ENCODE assay signal across 10 mouse cellular contexts in the genomic region with DNA sequence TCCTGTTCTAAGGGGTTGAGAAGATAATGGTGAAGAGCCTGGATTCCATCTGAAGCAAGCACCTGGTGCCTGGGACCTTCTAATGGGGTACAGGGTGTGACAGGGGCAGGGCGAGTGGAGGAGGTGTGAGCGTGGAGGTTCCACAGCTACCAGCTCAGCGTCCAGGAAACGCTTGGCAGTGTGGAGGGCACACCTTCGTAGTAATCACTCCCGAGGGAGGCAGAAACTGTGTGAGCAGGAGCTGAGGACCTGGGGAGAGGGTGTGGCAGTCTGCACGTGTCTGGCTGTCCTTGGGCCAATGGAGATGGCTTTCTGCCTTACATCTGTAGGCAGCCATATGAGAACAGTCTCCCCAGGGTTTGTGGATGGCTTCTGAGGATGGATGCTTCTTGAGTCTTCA. TPM values are rescaled to one million over a fixed set of nuclear protein-coding genes. Genes with fewer than 3 reads are reported as not detected.
DNase-seq lines count a peak whose midpoint lies in the region; ATAC-seq lines count a peak whose summit lies in the region.
"Had no signal": no experiment of that assay in that cellular context is flagged by ENCODE, and none has a peak within 500 bp of the region (broad histone marks: within the 10 kb centered on the region; RNA-seq: fewer than 3 reads in every experiment).

No protein-coding gene starts in this region.

- peaks cover 54% of the 10 kb centered on the region for H3K36me3 ChIP-seq in heart, embryonic 10.5 days
- peaks cover 45% of the 10 kb centered on the region for H3K36me3 ChIP-seq in hindbrain, embryonic 10.5 days
- H3K36me3 ChIP-seq in midbrain, embryonic 12.5 days = peaks cover 37% of the 10 kb centered on the region

- H3K4me3 ChIP-seq in heart, embryonic 10.5 days = no peak overlapping the region
- peak overlapping the region; percentile 27 for H3K4me3 ChIP-seq in hindbrain, embryonic 10.5 days
- H3K4me3 ChIP-seq in midbrain, embryonic 12.5 days = peak overlapping the region; percentile 13; the same call in 1 of the 2 replicates
- H3K4me3 ChIP-seq: limb, embryonic 15.5 days had no signal

- peak overlapping the region; percentile 69; the same call in 1 of the 2 replicates for H3K27ac ChIP-seq in heart, embryonic 10.5 days
- peak overlapping the region; percentile 90 for H3K27ac ChIP-seq in hindbrain, embryonic 10.5 days
- peak overlapping the region; percentile 94 for H3K27ac ChIP-seq in midbrain, embryonic 12.5 days (replicated peaks)

- H3K27me3 ChIP-seq in heart, embryonic 10.5 days (ENCODE audit: insufficient read depth, poor library complexity, severe bottlenecking) = no peaks in the 10 kb centered on the region
- H3K27me3 ChIP-seq in hindbrain, embryonic 10.5 days (ENCODE audit: insufficient read depth, poor library complexity, severe bottlenecking) = no peaks in the 10 kb centered on the region
- H3K27me3 ChIP-seq in midbrain, embryonic 12.5 days = no peaks in the 10 kb centered on the region
- H3K27me3 ChIP-seq: limb, embryonic 15.5 days had no signal

- H3K4me1 ChIP-seq in heart, embryonic 10.5 days = peaks cover 98% of the 10 kb centered on the region
- peaks cover 99% of the 10 kb centered on the region for H3K4me1 ChIP-seq in hindbrain, embryonic 10.5 days (replicated peaks)
- peaks cover 87% of the 10 kb centered on the region for H3K4me1 ChIP-seq in midbrain, embryonic 12.5 days

- peak overlapping the region; percentile 46 for H3K4me2 ChIP-seq in midbrain, embryonic 12.5 days (replicated peaks)
- H3K4me2 ChIP-seq: limb, embryonic 15.5 days had no signal

- no peak for DNase-seq in heart, embryonic 10.5 days (ENCODE audit: low spot score)
- DNase-seq in heart, adult 8-10 months (ENCODE audit: low spot score) = no peak
- peak; percentile 70 for DNase-seq in ES-CJ7 (ENCODE audit: low read depth, low spot score)
- DNase-seq in hindbrain, embryonic 10.5 days (ENCODE audit: low spot score) = no peak
- DNase-seq in layer of hippocampus, postnatal 10 days (ENCODE audit: low spot score in 2 of 2) = no peak
- DNase-seq in thymus, postnatal 25 days = no peak
- no peak for DNase-seq in left cerebral cortex, adult 8-10 months (ENCODE audit: low spot score in 2 of 2)

- peak; percentile 45 for ATAC-seq in midbrain, embryonic 12.5 days (ENCODE audit: low FRiP score, low read depth)

- 45% methylated on average over 7 of the region's 7 CpGs for WGBS in heart, embryonic 10.5 days
- WGBS in hindbrain, embryonic 10.5 days = 60% methylated on average over 7 of the region's 7 CpGs
- 32% methylated on average over 7 of the region's 7 CpGs for whole genome bisulfite sequencing in midbrain, embryonic 12.5 days

- H3K9me3 ChIP-seq in heart, embryonic 10.5 days = no peaks in the 10 kb centered on the region
- no peaks in the 10 kb centered on the region for H3K9me3 ChIP-seq in hindbrain, embryonic 10.5 days
- H3K9me3 ChIP-seq in midbrain, embryonic 12.5 days = no peaks in the 10 kb centered on the region
- H3K9me3 ChIP-seq: limb, embryonic 15.5 days had no signal

- peak overlapping the region; percentile 40 for H3K9ac ChIP-seq in midbrain, embryonic 12.5 days (replicated peaks)
- H3K9ac ChIP-seq: limb, embryonic 15.5 days had no signal

RNA-seq across cellular contexts. Expression of gene Lasp1, which starts 14.3 kb away (rescaled TPM):
- polyA plus RNA-seq in heart, embryonic 10.5 days (2016; fragmentation: Nextera tagmentation; extraction: Ambion mirVana) = 50.8 and 65.1 TPM in 2 replicates
- total RNA-seq in heart, adult 8-10 months (2022) = 10 to 100 TPM; 20.1 to 32.0 (median 25.8) TPM
- 77.7 and 90.1 TPM in 2 replicates for polyA plus RNA-seq in hindbrain, embryonic 10.5 days (2016; fragmentation: Nextera tagmentation; extraction: Ambion mirVana)
- 102 and 106 TPM in 2 replicates for polyA plus RNA-seq in midbrain, embryonic 12.5 days (2016; fragmentation: Nextera tagmentation; extraction: Ambion mirVana)
- total RNA-seq in layer of hippocampus, postnatal 10 days (2021) = 100 to 1,000 TPM; 148 to 150 TPM
- 100 to 1,000 TPM; 138 to 169 (median 155) TPM for total RNA-seq in left cerebral cortex, adult 8-10 months (2022)

RNA-seq across cellular contexts. Expression of gene B230217C12Rik, which starts 27.5 kb away (rescaled TPM):
- 9.2 and 9.6 TPM in 2 replicates for polyA plus RNA-seq in heart, embryonic 10.5 days (2016; fragmentation: Nextera tagmentation; extraction: Ambion mirVana)
- 1 to 10 TPM in 1 of 4 experiments, under 1 TPM in 3; 0.22 to 1.7 (median 0.51) TPM for total RNA-seq in heart, adult 8-10 months (2022)
- polyA plus RNA-seq in hindbrain, embryonic 10.5 days (2016; fragmentation: Nextera tagmentation; extraction: Ambion mirVana) = 10.0 and 12.3 TPM in 2 replicates
- 14.2 and 15.8 TPM in 2 replicates for polyA plus RNA-seq in midbrain, embryonic 12.5 days (2016; fragmentation: Nextera tagmentation; extraction: Ambion mirVana)
- total RNA-seq in layer of hippocampus, postnatal 10 days (2021) = 10 to 100 TPM; 33.9 to 34.7 TPM
- 10 to 100 TPM; 73.0 to 83.2 (median 79.8) TPM for total RNA-seq in left cerebral cortex, adult 8-10 months (2022)

RNA-seq across cellular contexts. Expression of gene Rpl23, which starts 30.8 kb away (rescaled TPM):
- 387 and 414 TPM in 2 replicates for polyA plus RNA-seq in heart, embryonic 10.5 days (2016; fragmentation: Nextera tagmentation; extraction: Ambion mirVana)
- 100 to 1,000 TPM; 425 to 610 (median 521) TPM for total RNA-seq in heart, adult 8-10 months (2022)
- polyA plus RNA-seq in hindbrain, embryonic 10.5 days (2016; fragmentation: Nextera tagmentation; extraction: Ambion mirVana) = 381 and 439 TPM in 2 replicates
- 370 and 378 TPM in 2 replicates for polyA plus RNA-seq in midbrain, embryonic 12.5 days (2016; fragmentation: Nextera tagmentation; extraction: Ambion mirVana)
- 100 to 1,000 TPM; 458 to 501 TPM for total RNA-seq in layer of hippocampus, postnatal 10 days (2021)
- 100 to 1,000 TPM; 331 to 461 (median 392) TPM for total RNA-seq in left cerebral cortex, adult 8-10 months (2022)

RNA-seq across cellular contexts. Expression of gene 1700001P01Rik, which starts 37.4 kb away (rescaled TPM):
- polyA plus RNA-seq in heart, embryonic 10.5 days (2016; fragmentation: Nextera tagmentation; extraction: Ambion mirVana) = 0.30 TPM in 1 of 2 replicates, not detected in the other
- not detected for total RNA-seq in heart, adult 8-10 months (2022)
- 0.37 and 0.80 TPM in 2 replicates for polyA plus RNA-seq in hindbrain, embryonic 10.5 days (2016; fragmentation: Nextera tagmentation; extraction: Ambion mirVana)
- polyA plus RNA-seq in midbrain, embryonic 12.5 days (2016; fragmentation: Nextera tagmentation; extraction: Ambion mirVana) = 0.31 and 1.3 TPM in 2 replicates
- under 1 TPM; 0.58 to 0.85 TPM for total RNA-seq in layer of hippocampus, postnatal 10 days (2021)
- 1 to 10 TPM in 1 of 4 experiments, under 1 TPM in 2, not detected in 1; 0.65 to 1.2 (median 0.84) TPM for total RNA-seq in left cerebral cortex, adult 8-10 months (2022)
- total RNA-seq: gastrocnemius, adult 18-20 months had no signal

RNA-seq across cellular contexts. Expression of gene Cwc25, which starts 46.7 kb away (rescaled TPM):
- polyA plus RNA-seq in heart, embryonic 10.5 days (2016; fragmentation: Nextera tagmentation; extraction: Ambion mirVana) = 11.6 and 17.0 TPM in 2 replicates
- 1 to 10 TPM; 6.1 to 7.1 (median 6.3) TPM for total RNA-seq in heart, adult 8-10 months (2022)
- 19.4 and 20.6 TPM in 2 replicates for polyA plus RNA-seq in hindbrain, embryonic 10.5 days (2016; fragmentation: Nextera tagmentation; extraction: Ambion mirVana)
- 22.3 and 24.4 TPM in 2 replicates for polyA plus RNA-seq in midbrain, embryonic 12.5 days (2016; fragmentation: Nextera tagmentation; extraction: Ambion mirVana)
- 10 to 100 TPM; 19.5 to 20.6 TPM for total RNA-seq in layer of hippocampus, postnatal 10 days (2021)
- total RNA-seq in left cerebral cortex, adult 8-10 months (2022) = 10 to 100 TPM; 17.0 to 20.6 (median 19.1) TPM

Comparison
In these comparisons a context has a peak if more than half of its experiments do, and no peak if none do; other contexts are left out.
1. RNA of gene Lasp1, which starts 14.3 kb away (total RNA-seq): 138 to 169 TPM in left cerebral cortex, adult 8-10 months and 148 to 150 TPM in layer of hippocampus, postnatal 10 days; 20.1 to 32.0 TPM in heart, adult 8-10 months; every median in the first group is over 4 times any median in the second.
2. RNA of gene B230217C12Rik, which starts 27.5 kb away (total RNA-seq): 73.0 to 83.2 TPM in left cerebral cortex, adult 8-10 months and 33.9 to 34.7 TPM in layer of hippocampus, postnatal 10 days; 0.22 to 1.7 TPM in heart, adult 8-10 months; every median in the first group is over 10 times any median in the second.
3. Peak in every context shown above with its lines, with median percentiles within 50 percentile points of each other: H3K27ac ChIP-seq.